Mouse (Mus musculus): ENCODE data around the gene Tmsb10.

DNA sequence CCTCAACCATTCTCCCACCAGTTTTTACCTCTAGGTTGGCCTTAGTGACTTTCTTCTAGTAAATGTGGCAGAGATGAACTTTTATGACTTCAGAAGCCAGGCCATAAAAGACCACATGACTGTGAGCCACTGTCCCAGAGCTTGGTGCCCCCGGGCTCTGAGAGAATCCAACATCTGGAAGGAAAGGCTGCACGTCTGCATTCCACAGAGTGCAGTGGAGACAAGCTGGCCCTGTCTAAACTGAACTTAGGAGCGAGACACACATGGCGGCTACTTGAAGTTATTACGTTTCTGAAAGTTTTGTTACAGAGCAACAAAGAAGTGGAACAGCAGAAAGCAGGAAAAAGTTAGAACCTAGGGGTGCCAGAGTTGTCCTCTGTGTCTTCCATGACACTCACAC is 2.1 kb upstream of the Tmsb10 start:
- TF ChIP-seq CTCF (IDR thresholded peaks at IDR 0.05; ENCODE audit: low read depth) (no peak), EP300 (IDR thresholded peaks at IDR 0.05; ENCODE audit: low read depth) (no peak)
